Mouse (Mus musculus) MEL (cell line): ENCODE data around the gene Ntn3. TPM values are rescaled to one million over a fixed set of nuclear protein-coding genes. Genes with fewer than 3 reads are reported as not detected.

ENCODE experiments used
- DNase-seq: peaks from one replicate; pipeline ENCODE4 v3.0.0; 2011; ENCODE audit warnings: low read depth, low spot score
- H3K27ac ChIP-seq: 2 replicates; pipeline ENCODE4 v1.5.1; 2012; ENCODE audit warnings: low read depth, mild to moderate bottlenecking, control low read depth, low read length, moderate library complexity; ENCODE audit not compliant: control insufficient read depth
- H3K27me3 ChIP-seq, 2 experiments: fragments of 150-350 bp in 1 of 2; sonication (generic) in 1 of 2; 2 replicates each; pipeline ENCODE4 v1.6.1; 2012; ENCODE audit warnings: low read length in 2 of 2, mild to moderate bottlenecking in 2 of 2, improper control_type of control experiment in 1 of 2, moderate library complexity in 1 of 2; ENCODE audit not compliant: insufficient read depth in 2 of 2, control insufficient read depth in 1 of 2
- H3K36me3 ChIP-seq, 2 experiments: 2 replicates each; pipeline ENCODE4 v1.6.1; 2012 to 2014; ENCODE audit warnings: low read length in 2 of 2, improper control_type of control experiment in 1 of 2, inconsistent platforms in 1 of 2, mild to moderate bottlenecking in 1 of 2; ENCODE audit not compliant: insufficient read depth in 2 of 2, control insufficient read depth in 1 of 2
- H3K4me1 ChIP-seq, 2 experiments: fragments of 150-350 bp in 1 of 2; sonication (generic) in 1 of 2; 2 replicates each; pipeline ENCODE4 v1.6.1; 2012; ENCODE audit warnings: low read length in 2 of 2, improper control_type of control experiment in 1 of 2, mild to moderate bottlenecking in 1 of 2; ENCODE audit not compliant: insufficient read depth in 2 of 2, control insufficient read depth in 1 of 2
- H3K4me3 ChIP-seq, 2 experiments: fragments of 150-350 bp in 1 of 2; sonication (generic) in 1 of 2; 2 replicates each; pipeline ENCODE4 v1.5.1; 2012; ENCODE audit warnings: low read depth in 2 of 2, low read length in 2 of 2, mild to moderate bottlenecking in 2 of 2, moderate library complexity in 2 of 2, control low read depth in 1 of 2, improper control_type of control experiment in 1 of 2; ENCODE audit not compliant: control insufficient read depth in 1 of 2, insufficient read depth in 1 of 2
- H3K79me2 ChIP-seq: 2 replicates; pipeline ENCODE4 v1.6.1; 2012; ENCODE audit warnings: mild to moderate bottlenecking, low read length, moderate library complexity; ENCODE audit not compliant: control insufficient read depth, poor library complexity, insufficient read depth
- H3K9ac ChIP-seq: 2 replicates; pipeline ENCODE4 v1.6.1; 2012; ENCODE audit warnings: low read depth, mild to moderate bottlenecking, control low read depth, low read length, moderate library complexity; ENCODE audit not compliant: control insufficient read depth, poor library complexity, severe bottlenecking
- H3K9me3 ChIP-seq: fragments of 150-350 bp; sonication (generic); replicated peaks from 2 replicates; pipeline ENCODE4 v1.6.1; 2012; ENCODE audit warnings: mild to moderate bottlenecking, low read length, improper control_type of control experiment, moderate library complexity; ENCODE audit not compliant: insufficient read depth
- CHD1 ChIP-seq: IDR thresholded peaks from 2 replicates; pipeline ENCODE4 v1.6.1; 2012; ENCODE audit warnings: low read depth, mild to moderate bottlenecking, inconsistent platforms, low read length, improper control_type of control experiment
- E2F4 ChIP-seq: IDR thresholded peaks from 2 replicates; pipeline ENCODE4 v1.6.1; 2011; ENCODE audit warnings: low read depth, low read length, improper control_type of control experiment, borderline replicate concordance
- ETS1 ChIP-seq: IDR thresholded peaks from 2 replicates; pipeline ENCODE4 v1.6.1; 2012; ENCODE audit warnings: low read depth, mild to moderate bottlenecking, inconsistent platforms, low read length, improper control_type of control experiment, moderate library complexity
- HCFC1 ChIP-seq: IDR thresholded peaks from 2 replicates; pipeline ENCODE4 v1.6.1; 2012; ENCODE audit warnings: low read depth, mild to moderate bottlenecking, inconsistent platforms, low read length, improper control_type of control experiment, moderate library complexity
- KAT2A ChIP-seq: conservative IDR thresholded peaks from 2 replicates; pipeline ENCODE4 v1.6.1; 2012; ENCODE audit warnings: low read depth, low read length, improper control_type of control experiment, inconsistent platforms
- MAZ ChIP-seq: IDR thresholded peaks from 2 replicates; pipeline ENCODE4 v1.6.1; 2012; ENCODE audit warnings: low read depth, mild to moderate bottlenecking, inconsistent platforms, low read length, improper control_type of control experiment
- MEF2A ChIP-seq: IDR thresholded peaks from 2 replicates; pipeline ENCODE4 v1.6.1; 2014; ENCODE audit warnings: low read depth, mild to moderate bottlenecking, inconsistent platforms, low read length, improper control_type of control experiment; ENCODE audit not compliant: poor library complexity, insufficient replicate concordance, severe bottlenecking; ENCODE audit errors: extremely low read depth
- MXI1 ChIP-seq: IDR thresholded peaks from 2 replicates; pipeline ENCODE4 v1.6.1; 2011; ENCODE audit warnings: mild to moderate bottlenecking, low read depth, low read length, improper control_type of control experiment
- NELFE ChIP-seq: IDR thresholded peaks from 2 replicates; pipeline ENCODE4 v1.6.1; 2011; ENCODE audit warnings: low read depth, low read length, improper control_type of control experiment
- NRF1 ChIP-seq: IDR thresholded peaks from 2 replicates; pipeline ENCODE4 v1.6.1; 2014; ENCODE audit warnings: low read depth, mild to moderate bottlenecking, inconsistent platforms, low read length, improper control_type of control experiment, moderate library complexity; ENCODE audit not compliant: poor library complexity, insufficient read depth, severe bottlenecking
- POLR2AphosphoS2 ChIP-seq: IDR thresholded peaks from 2 replicates; pipeline ENCODE4 v1.6.1; 2011; ENCODE audit warnings: low read length, improper control_type of control experiment
- POLR2AphosphoS5 ChIP-seq: IDR thresholded peaks from 2 replicates; pipeline ENCODE4 v1.6.1; 2012; ENCODE audit warnings: low read depth, borderline replicate concordance, mild to moderate bottlenecking, inconsistent platforms, low read length, moderate library complexity, mixed read lengths
- TBP ChIP-seq: IDR thresholded peaks from 2 replicates; pipeline ENCODE4 v1.8.0; 2011; ENCODE audit warnings: low read depth, low read length, improper control_type of control experiment
- TCF12 ChIP-seq: IDR thresholded peaks from 2 replicates; pipeline ENCODE4 v1.6.1; 2014; ENCODE audit warnings: low read depth, mild to moderate bottlenecking, inconsistent platforms, low read length, improper control_type of control experiment, moderate library complexity
- USF1 ChIP-seq: IDR thresholded peaks from 2 replicates; pipeline ENCODE4 v1.6.1; 2014; ENCODE audit warnings: low read depth, mild to moderate bottlenecking, inconsistent platforms, low read length, improper control_type of control experiment, moderate library complexity
- ZC3H11A ChIP-seq: IDR thresholded peaks from 2 replicates; pipeline ENCODE4 v1.6.1; 2012; ENCODE audit warnings: low read depth, mild to moderate bottlenecking, inconsistent platforms, low read length, improper control_type of control experiment
- ZKSCAN1 ChIP-seq: IDR thresholded peaks from 2 replicates; pipeline ENCODE4 v1.6.1; 2012; ENCODE audit warnings: low read depth, mild to moderate bottlenecking, inconsistent platforms, low read length, improper control_type of control experiment, moderate library complexity
- ZMIZ1 ChIP-seq: IDR thresholded peaks from 2 replicates; pipeline ENCODE4 v1.6.1; 2012; ENCODE audit warnings: low read depth, mild to moderate bottlenecking, inconsistent platforms, low read length, improper control_type of control experiment, moderate library complexity
- polyA plus RNA-seq, 2 experiments: library from polyadenylated mRNA; stranded (reverse) in 1 of 2; unstranded in 1 of 2; fragments of >175 nt in 1 of 2; fragments of >200 nt in 1 of 2; gene quantifications; 2 replicates each; pipeline versions ENCODE4 v1.2.1 to v1.2.4; 2012; ENCODE audit warnings: low replicate concordance in 2 of 2, low read depth in 1 of 2; ENCODE audit not compliant: insufficient read length in 2 of 2, insufficient read depth in 1 of 2, missing spikeins in 1 of 2
- total RNA-seq: library from RNA; depleted of rRNA; stranded (reverse); fragments of 300-350 nt; gene quantifications from 2 replicates; pipeline ENCODE4 v1.2.3, GENCODE M21; 2012

Ntn3 gene
- total and polyA plus RNA-seq, 3 experiments, result 2.5 to 2.7 TPM; not detected in 1

DNA sequence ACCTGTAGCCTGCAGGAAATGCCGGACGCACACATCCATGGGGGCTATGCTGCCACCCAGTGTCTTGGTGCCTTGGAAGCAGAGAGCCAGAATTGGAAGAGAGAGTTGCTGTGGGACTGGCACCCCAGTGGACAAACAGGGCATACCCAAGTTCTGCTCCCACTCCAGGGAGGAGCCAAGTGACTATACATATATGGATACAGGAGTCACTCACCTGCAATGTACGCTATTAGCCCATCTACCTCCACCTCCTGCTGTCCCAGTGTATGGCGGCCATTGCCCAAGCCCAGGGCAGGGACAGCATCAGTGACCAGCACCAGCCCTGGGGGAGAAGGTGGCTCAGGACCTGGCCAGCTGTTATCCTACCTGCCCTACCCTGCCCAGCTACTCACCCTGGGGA, 51.8 kb downstream of the Ntn3 start:
- peaks cover 0 to 5% of the 10 kb centered on the region in 2 experiments; a peak in 2 of 4 replicates for H3K36me3 ChIP-seq
- no peaks in the 10 kb centered on the region for H3K27me3 ChIP-seq

GRCm38 (mm10) chr17:24157121-24157520, 52.2 kb downstream of the Ntn3 start:
- peaks cover 0 to 11% of the 10 kb centered on the region in 2 experiments; a peak in 1 of 4 replicates for H3K4me1 ChIP-seq
- no peak overlapping the region for H3K4me3 ChIP-seq
- H3K79me2 ChIP-seq, result no peaks in the 10 kb centered on the region
- no peak for DNase-seq
- H3K27ac ChIP-seq, result no peak overlapping the region
- H3K27me3 ChIP-seq, result no peaks in the 10 kb centered on the region
- no peaks in the 10 kb centered on the region for H3K9me3 ChIP-seq
- H3K9ac ChIP-seq, result no peak overlapping the region
- H3K36me3 ChIP-seq, result peaks cover 0 to 7% of the 10 kb centered on the region in 2 experiments; a peak in 2 of 4 replicates
- TF ChIP-seq E2F4, result no peak
- TF ChIP-seq ETS1, result no peak
- no peak for TF ChIP-seq HCFC1
- TF ChIP-seq TBP, result no peak
- no peak for TF ChIP-seq MXI1
- no peak for TF ChIP-seq NELFE
- TF ChIP-seq KAT2A, result no peak
- no peak for TF ChIP-seq USF1
- no peak for TF ChIP-seq ZC3H11A
- TF ChIP-seq CHD1, result no peak
- no peak for TF ChIP-seq TCF12

More for the DNA sequence above, 51.8 kb downstream of the Ntn3 start:
- Histone ChIP-seq H3K4me1 (peaks cover 0 to 13% of the 10 kb centered on the region in 2 experiments; a peak in 1 of 4 replicates), H3K9me3 (no peaks in the 10 kb centered on the region), H3K79me2 (no peaks in the 10 kb centered on the region), H3K4me3 (no peak overlapping the region), H3K27ac (no peak overlapping the region), H3K9ac (no peak overlapping the region)
- TF ChIP-seq MEF2A, result no peak
- no peak for TF ChIP-seq ZKSCAN1
- no peak for TF ChIP-seq NRF1
- TF ChIP-seq POLR2AphosphoS5, result peak; percentile 15; the same call in 1 of the 2 replicates
- DNase-seq, result no peak

DNA sequence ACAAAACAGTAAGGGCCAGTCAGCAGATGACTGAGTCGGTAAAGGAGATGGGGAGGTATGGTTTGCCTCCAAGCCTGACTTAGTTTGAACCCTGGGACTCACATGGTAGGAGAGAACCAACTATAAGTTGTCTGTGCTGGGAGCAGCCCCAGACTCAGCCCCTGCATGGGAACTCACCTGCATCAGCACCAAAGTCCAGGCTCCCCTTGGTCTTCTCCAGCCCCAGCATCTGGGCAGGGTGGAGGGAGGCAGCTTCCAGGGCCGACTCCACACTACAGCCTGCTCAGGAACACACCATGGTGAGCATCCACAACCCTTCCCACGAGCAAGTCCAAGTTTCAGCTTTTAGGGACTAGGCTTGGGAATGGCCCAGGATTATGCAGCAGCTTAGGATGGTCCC, 52.9 kb downstream of the Ntn3 start:
- H3K79me2 ChIP-seq, result no peaks in the 10 kb centered on the region
- DNase-seq, result no peak
- H3K9me3 ChIP-seq, result no peaks in the 10 kb centered on the region
- no peaks in the 10 kb centered on the region for H3K27me3 ChIP-seq
- TF ChIP-seq MAZ, result no peak
- no peak for TF ChIP-seq ZMIZ1
- no peak for TF ChIP-seq POLR2AphosphoS2
- TF ChIP-seq, all 39 proteins: peak for 0
- Histone ChIP-seq H3K4me3 (no peak overlapping the region), H3K4me1 (peaks cover 0 to 7% of the 10 kb centered on the region in 2 experiments; a peak in 1 of 4 replicates), H3K9ac (no peak overlapping the region), H3K36me3 (peaks cover 0 to 7% of the 10 kb centered on the region in 2 experiments; a peak in 2 of 4 replicates), H3K27ac (no peak overlapping the region)
